Mouse (Mus musculus) frontal cortex, adult 2 months (tissue): ENCODE results near the gene Tuba1b. TPM values are rescaled to one million over a fixed set of nuclear protein-coding genes. Genes with fewer than 3 reads are reported as not detected.

ENCODE experiments used
- DNase-seq, 2 experiments: peaks; one replicate each; pipeline ENCODE4 v3.0.0; 2022; ENCODE audit warnings: low spot score in 1 of 2; ENCODE audit errors: extremely low spot score in 1 of 2
- polyA plus RNA-seq: library from polyadenylated mRNA; depleted of rRNA; stranded (reverse); fragments of >200 nt; gene quantifications from 2 replicates; pipeline ENCODE4 v1.2.3, GENCODE M21; 2012; rRNA removed

Gene Tuba1b
- polyA plus RNA-seq, 1 experiment: 1,186 TPM

GRCm38 (mm10) chr15:98893940-98894745, 40.2 kb downstream of the Tuba1b start, which contains the start of gene Rhebl1:
Rhebl1 (minus strand) TSS chr15:98894540.
- no peak for DNase-seq

DNA sequence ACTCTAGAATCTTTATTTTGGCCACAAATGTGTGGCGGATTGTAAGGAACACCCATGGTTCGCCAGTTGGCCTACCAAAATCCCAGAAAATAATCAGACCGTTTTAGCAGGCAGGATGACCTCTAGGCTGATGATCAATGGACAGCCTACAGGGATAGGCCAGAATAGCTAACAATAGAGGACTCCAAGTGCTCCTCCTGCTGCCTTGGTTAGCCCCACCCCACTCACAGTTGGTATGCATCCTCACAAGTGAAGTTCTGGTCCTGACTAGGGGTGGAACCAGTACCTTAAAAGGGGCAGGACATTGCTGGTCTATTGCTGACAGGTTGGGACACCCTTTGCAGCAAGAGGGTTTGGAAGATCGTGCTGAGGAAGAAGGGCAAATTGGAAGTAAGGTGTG, 41.3 kb downstream of the Tuba1b start:
- DNase-seq: no peak

DNA sequence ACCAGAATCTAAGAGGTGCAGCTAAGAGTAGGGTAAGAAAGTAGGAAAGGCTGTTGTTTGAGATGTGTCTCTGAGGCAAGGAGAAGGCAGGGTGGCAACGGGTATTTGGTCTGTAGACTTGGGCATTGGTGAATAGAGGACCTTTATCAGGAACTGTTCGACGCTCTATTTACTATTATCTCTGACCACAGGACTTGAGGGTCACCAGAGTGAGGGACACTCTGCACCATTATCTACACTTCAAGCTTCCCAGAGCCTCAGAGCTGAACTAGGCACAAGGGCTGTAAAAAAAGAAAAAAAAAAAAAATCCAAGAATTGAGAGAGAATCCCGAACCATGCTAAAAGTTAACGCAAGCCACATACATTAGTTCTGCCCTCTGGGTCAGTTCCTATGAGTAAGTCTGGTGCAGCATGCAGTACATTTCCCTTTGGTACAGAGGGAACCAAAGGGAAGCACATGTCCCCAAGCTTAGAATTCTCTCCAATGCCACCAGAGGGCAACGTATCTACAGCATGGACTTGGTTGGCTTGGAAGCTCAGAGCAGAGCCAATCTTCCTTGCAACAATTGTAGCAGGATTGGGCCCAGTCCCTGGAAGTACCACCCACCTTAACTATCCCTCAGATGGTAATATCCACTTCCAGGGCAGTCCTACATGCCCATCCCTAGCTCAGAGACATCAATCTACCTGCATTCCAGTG, 42.3 kb downstream of the Tuba1b start:
- DNase-seq: peak; percentile 64 to 82

- no peak for DNase-seq
Observed at GRCm38 (mm10) chr15:98891198-98891742, 43.1 kb downstream of the Tuba1b start.

GRCm38 (mm10) chr15:98887526-98887925, 46.8 kb downstream of the Tuba1b start:
- DNase-seq: no peak

DNA sequence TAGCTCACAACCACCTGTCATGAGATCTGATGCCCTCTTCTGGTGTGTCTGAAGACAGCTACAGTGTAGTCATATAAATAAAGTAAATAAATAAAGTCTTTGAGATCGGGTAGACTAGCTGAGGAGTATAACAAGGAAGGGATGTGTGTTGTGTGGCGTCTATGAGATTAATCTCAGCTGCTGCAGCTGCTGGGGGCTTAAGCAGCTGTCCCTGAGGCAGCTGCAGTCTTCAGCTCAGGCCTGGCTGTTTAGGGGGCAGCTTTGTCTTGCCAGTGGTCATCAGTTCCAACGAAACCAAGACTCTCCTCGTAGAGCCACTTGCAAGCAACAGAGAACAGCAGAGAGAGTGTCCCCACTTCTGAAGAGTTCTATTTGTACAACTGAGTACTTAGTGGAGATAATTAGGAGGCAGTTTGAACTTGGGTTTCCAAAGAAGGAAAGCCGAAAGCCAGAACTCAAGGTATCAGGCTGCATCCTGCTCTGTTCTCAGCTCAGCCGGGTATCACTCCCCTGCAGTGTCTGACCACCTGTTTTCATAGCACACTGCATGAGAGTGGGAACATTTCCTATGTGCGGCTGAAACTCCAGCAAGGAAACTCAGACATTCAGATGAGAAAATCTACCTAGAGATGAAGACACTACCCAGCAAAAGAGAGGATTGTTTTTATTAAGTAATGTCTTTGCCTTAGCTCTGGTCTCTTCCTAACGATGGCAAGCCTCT, 47.5 kb downstream of the Tuba1b start:
- no peak for DNase-seq

DNA sequence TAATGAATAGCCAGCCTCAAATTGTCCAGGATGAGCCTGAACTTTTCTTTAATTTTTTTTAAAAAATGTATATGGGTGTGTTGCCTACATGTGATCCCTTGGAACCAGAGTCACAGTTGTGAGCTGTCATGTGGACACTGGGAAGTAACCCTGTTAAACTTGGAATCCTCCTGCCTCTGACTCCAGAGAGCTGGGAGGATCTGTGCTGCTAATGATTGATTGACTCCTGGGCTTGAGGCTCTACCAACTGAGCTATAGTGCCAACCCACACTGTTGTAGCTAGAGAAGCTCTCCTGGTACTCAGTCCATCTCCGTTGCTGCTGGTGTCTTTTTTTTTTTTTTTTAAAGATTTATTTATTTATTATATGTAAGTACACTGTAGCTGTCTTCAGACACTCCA, 50.3 kb downstream of the Tuba1b start:
- DNase-seq: no peak

DNA sequence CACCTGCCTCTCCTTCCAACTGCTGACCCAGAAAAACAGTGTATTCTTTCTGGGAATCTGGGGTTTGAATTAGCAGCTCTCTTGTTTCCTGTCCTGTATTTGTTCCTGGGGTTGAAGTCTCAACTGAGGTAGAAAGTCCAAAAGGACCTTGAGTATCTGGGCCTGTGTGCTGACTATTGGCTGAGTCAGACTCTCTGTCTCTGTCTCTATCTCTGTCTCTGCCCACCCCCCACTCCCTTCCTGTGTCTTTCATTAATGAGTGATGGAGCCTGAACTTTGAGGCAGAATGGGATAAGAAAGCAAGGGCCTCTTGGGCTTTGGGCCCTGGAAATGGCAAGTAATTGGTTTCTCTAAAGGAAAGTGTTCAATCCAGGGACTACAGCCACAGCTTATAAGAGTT, 50.7 kb downstream of the Tuba1b start:
- no peak for DNase-seq

GRCm38 (mm10) chr15:98881656-98882008, 52.7 kb downstream of the Tuba1b start:
- no peak for DNase-seq

Other genes with a start within 250 kb of the Tuba1b start
- 6.4 and 7.7 TPM in 2 replicates for gene Ccdc65, start 226.4 kb downstream of the Tuba1b start, polyA plus RNA-seq
- gene Fkbp11, start 206.4 kb downstream of the Tuba1b start, polyA plus RNA-seq: 2.9 and 3.5 TPM in 2 replicates
- gene Arf3, start 171.4 kb downstream of the Tuba1b start, polyA plus RNA-seq: 678 and 795 TPM in 2 replicates
- gene Wnt10b, start 156.4 kb downstream of the Tuba1b start, polyA plus RNA-seq: 6.3 and 6.8 TPM in 2 replicates
- gene Wnt1, start 144.7 kb downstream of the Tuba1b start, polyA plus RNA-seq: 0.10 and 0.25 TPM in 2 replicates
- gene Ddn, start 125.1 kb downstream of the Tuba1b start, polyA plus RNA-seq: 764 and 849 TPM in 2 replicates
- 67.8 and 74.0 TPM in 2 replicates for gene Prkag1, start 103.0 kb downstream of the Tuba1b start, polyA plus RNA-seq
- gene Kmt2d, start 63.4 kb downstream of the Tuba1b start, polyA plus RNA-seq: 47.0 and 48.6 TPM in 2 replicates
- gene Rhebl1, start 40.0 kb downstream of the Tuba1b start, polyA plus RNA-seq: 17.6 and 19.2 TPM in 2 replicates
- 0.44 and 0.80 TPM in 2 replicates for gene Dhh, start 36.0 kb downstream of the Tuba1b start, polyA plus RNA-seq
- 30.5 and 33.6 TPM in 2 replicates for gene Lmbr1l, start 16.3 kb downstream of the Tuba1b start, polyA plus RNA-seq
- 0.17 and 3.5 TPM in 2 replicates for gene Gm49450, start 19.0 kb upstream of the Tuba1b start, polyA plus RNA-seq
- gene Tuba1a, start 19.1 kb upstream of the Tuba1b start, polyA plus RNA-seq: 1,817 and 1,854 TPM in 2 replicates
- 5.8 and 10.6 TPM in 2 replicates for gene Tuba1c, start 95.3 kb upstream of the Tuba1b start, polyA plus RNA-seq
- gene Prph, start 120.6 kb upstream of the Tuba1b start, polyA plus RNA-seq: 0.69 and 0.90 TPM in 2 replicates
- gene Troap, start 140.0 kb upstream of the Tuba1b start, polyA plus RNA-seq: 0.62 and 1.3 TPM in 2 replicates
- not detected in 2 replicates for gene C1ql4, start 153.3 kb upstream of the Tuba1b start, polyA plus RNA-seq
- gene Dnajc22, start 158.6 kb upstream of the Tuba1b start, polyA plus RNA-seq: 0.06 TPM in 1 of 2 replicates, not detected in the other
- gene Spats2, start 191.4 kb upstream of the Tuba1b start, polyA plus RNA-seq: 36.9 and 39.7 TPM in 2 replicates